Mouse (Mus musculus) limb, embryonic 14.5 days (tissue): ENCODE results near the gene H60b. TPM values are rescaled to one million over a fixed set of nuclear protein-coding genes. Genes with fewer than 3 reads are reported as not detected.

Source experiments
- ATAC-seq: fragments of 200-750 bp; cut with Nextera tagmentation; 2 replicates; pipeline ENCODE4 v1.8.0; 2017; ENCODE audit warnings: low read depth, moderate number of reproducible peaks, moderate TSS enrichment; ENCODE audit not compliant: low FRiP score
- DNase-seq: peaks from one replicate; pipeline ENCODE4 v3.0.0-alpha.2; 2015; ENCODE audit warnings: low spot score
- H3K27ac ChIP-seq: fragments of 300-500 bp; sonication (generic); replicated peaks from 2 replicates; pipeline ENCODE4 v1.5.1; 2014; ENCODE audit warnings: low read depth, mild to moderate bottlenecking, low read length, moderate library complexity, mixed read lengths
- H3K27me3 ChIP-seq: fragments of 300-500 bp; sonication (generic); 2 replicates; pipeline ENCODE4 v1.6.1; 2014; ENCODE audit warnings: low read length, mixed read lengths; ENCODE audit not compliant: control insufficient read depth, insufficient read depth
- H3K36me3 ChIP-seq: fragments of 300-500 bp; sonication (generic); 2 replicates; pipeline ENCODE4 v1.6.1; 2014; ENCODE audit warnings: mild to moderate bottlenecking, low read length, moderate library complexity, mixed read lengths; ENCODE audit not compliant: control insufficient read depth, insufficient read depth
- H3K4me1 ChIP-seq: fragments of 300-500 bp; sonication (generic); 2 replicates; pipeline ENCODE4 v1.6.1; 2014; ENCODE audit warnings: antibody characterized with exemption, low read length, mixed read lengths; ENCODE audit not compliant: control insufficient read depth, insufficient read depth
- H3K4me2 ChIP-seq: fragments of 300-500 bp; sonication (generic); replicated peaks from 2 replicates; pipeline ENCODE4 v1.6.1; 2014; ENCODE audit warnings: low read depth, mild to moderate bottlenecking, low read length, moderate library complexity; ENCODE audit not compliant: severe bottlenecking
- H3K4me3 ChIP-seq: fragments of 300-500 bp; sonication (generic); replicated peaks from 2 replicates; pipeline ENCODE4 v1.5.1; 2014; ENCODE audit warnings: low read length
- H3K9ac ChIP-seq: fragments of 300-500 bp; sonication (generic); 2 replicates; pipeline ENCODE4 v1.6.1; 2014; ENCODE audit warnings: mild to moderate bottlenecking, low read depth, low read length, moderate library complexity; ENCODE audit not compliant: severe bottlenecking
- H3K9me3 ChIP-seq: fragments of 300-500 bp; sonication (generic); 2 replicates; pipeline ENCODE4 v1.6.1; 2016; ENCODE audit warnings: low read length; ENCODE audit not compliant: control insufficient read depth
- POLR2A ChIP-seq: fragments of 200-500 bp; IDR thresholded peaks from 2 replicates; pipeline ENCODE4 v1.8.0; 2012; ENCODE audit warnings: inconsistent platforms, mild to moderate bottlenecking, moderate library complexity, borderline replicate concordance; ENCODE audit not compliant: insufficient read depth, insufficient read length; ENCODE audit errors: extremely low read depth
- WGBS: fragments of 180-500 bp; shearing (Covaris S2); extraction: QIAGEN DNeasy Blood & Tissue Kit; methylation state at CpG from one replicate; pipeline ENCODE4 v1.1.7; 2014; 5-methylcytosine and 5-hydroxymethylcytosine counted together
- polyA plus RNA-seq, 2 experiments: library from polyadenylated mRNA; depleted of rRNA in 1 of 2; stranded (reverse) in 1 of 2; unstranded in 1 of 2; fragments of >200 nt; fragmentation: Nextera tagmentation in 1 of 2; extraction: Ambion mirVana in 1 of 2; gene quantifications; 2 replicates each; pipeline versions ENCODE4 v1.2.1 to v1.2.3; 2012 to 2014

The H60b gene
- polyA plus RNA-seq, 2 experiments = 1.2 to 1.3 TPM

- DNase-seq (no peak), ATAC-seq (no peak)
- Histone ChIP-seq H3K4me3 (no peak overlapping the region), H3K9ac (no peak overlapping the region), H3K27me3 (no peaks in the 10 kb centered on the region), H3K27ac (no peak overlapping the region), H3K9me3 (no peaks in the 10 kb centered on the region), H3K4me1 (no peaks in the 10 kb centered on the region), H3K4me2 (no peak overlapping the region), H3K36me3 (no peaks in the 10 kb centered on the region)
- TF ChIP-seq POLR2A = no peak
- WGBS = 44% methylated on average over 1 of the region's 1 CpGs
Observed at GRCm38 (mm10) chr10:22295676-22296075, 137.3 kb downstream of the H60b start.

GRCm38 (mm10) chr10:22297033-22297762 lies 138.8 kb downstream of the H60b start:
- Histone ChIP-seq H3K4me3 (no peak overlapping the region), H3K27me3 (no peaks in the 10 kb centered on the region), H3K4me1 (no peaks in the 10 kb centered on the region), H3K36me3 (no peaks in the 10 kb centered on the region), H3K4me2 (no peak overlapping the region), H3K9ac (no peak overlapping the region), H3K27ac (no peak overlapping the region), H3K9me3 (no peaks in the 10 kb centered on the region)
- 76% methylated on average over 5 of the region's 5 CpGs for WGBS
- ATAC-seq = no peak
- no peak for DNase-seq
- no peak for TF ChIP-seq POLR2A

- Histone ChIP-seq H3K4me1 (no peaks in the 10 kb centered on the region), H3K9me3 (no peaks in the 10 kb centered on the region), H3K36me3 (no peaks in the 10 kb centered on the region), H3K27ac (no peak overlapping the region), H3K9ac (no peak overlapping the region), H3K27me3 (no peaks in the 10 kb centered on the region), H3K4me3 (no peak overlapping the region), H3K4me2 (no peak overlapping the region)
- WGBS = 69% methylated on average over 8 of the region's 8 CpGs
- TF ChIP-seq POLR2A = no peak
- DNase-seq (no peak), ATAC-seq (no peak)
Observed at GRCm38 (mm10) chr10:22297766-22298461, 139.5 kb downstream of the H60b start.

- 79% methylated on average over 2 of the region's 2 CpGs for WGBS
- Histone ChIP-seq H3K27me3 (no peaks in the 10 kb centered on the region), H3K9me3 (no peaks in the 10 kb centered on the region), H3K36me3 (no peaks in the 10 kb centered on the region), H3K4me1 (no peaks in the 10 kb centered on the region), H3K27ac (no peak overlapping the region), H3K4me3 (no peak overlapping the region), H3K9ac (no peak overlapping the region), H3K4me2 (no peak overlapping the region)
- DNase-seq (no peak), ATAC-seq (no peak)
- no peak for TF ChIP-seq POLR2A
Observed at GRCm38 (mm10) chr10:22299324-22299723, 140.9 kb downstream of the H60b start.

GRCm38 (mm10) chr10:22301641-22302040 lies 143.3 kb downstream of the H60b start:
- no peak for ATAC-seq
- DNase-seq = no peak
- Histone ChIP-seq H3K4me3 (no peak overlapping the region), H3K4me1 (no peaks in the 10 kb centered on the region), H3K9me3 (no peaks in the 10 kb centered on the region), H3K27me3 (no peaks in the 10 kb centered on the region), H3K27ac (no peak overlapping the region), H3K9ac (no peak overlapping the region), H3K4me2 (no peak overlapping the region), H3K36me3 (no peaks in the 10 kb centered on the region)
- WGBS = 94% methylated on average over 1 of the region's 1 CpGs
- no peak for TF ChIP-seq POLR2A
